Mouse (Mus musculus): ENCODE results near the gene Gpank1. TPM values are rescaled to one million over a fixed set of nuclear protein-coding genes. Genes with fewer than 3 reads are reported as not detected.
A peak's percentile ranks its signal among the peaks of the same experiment; 100 is the strongest.

The Gpank1 gene
- polyA plus RNA-seq, 1 experiment from 2014 or later: 25.2 TPM

DNA sequence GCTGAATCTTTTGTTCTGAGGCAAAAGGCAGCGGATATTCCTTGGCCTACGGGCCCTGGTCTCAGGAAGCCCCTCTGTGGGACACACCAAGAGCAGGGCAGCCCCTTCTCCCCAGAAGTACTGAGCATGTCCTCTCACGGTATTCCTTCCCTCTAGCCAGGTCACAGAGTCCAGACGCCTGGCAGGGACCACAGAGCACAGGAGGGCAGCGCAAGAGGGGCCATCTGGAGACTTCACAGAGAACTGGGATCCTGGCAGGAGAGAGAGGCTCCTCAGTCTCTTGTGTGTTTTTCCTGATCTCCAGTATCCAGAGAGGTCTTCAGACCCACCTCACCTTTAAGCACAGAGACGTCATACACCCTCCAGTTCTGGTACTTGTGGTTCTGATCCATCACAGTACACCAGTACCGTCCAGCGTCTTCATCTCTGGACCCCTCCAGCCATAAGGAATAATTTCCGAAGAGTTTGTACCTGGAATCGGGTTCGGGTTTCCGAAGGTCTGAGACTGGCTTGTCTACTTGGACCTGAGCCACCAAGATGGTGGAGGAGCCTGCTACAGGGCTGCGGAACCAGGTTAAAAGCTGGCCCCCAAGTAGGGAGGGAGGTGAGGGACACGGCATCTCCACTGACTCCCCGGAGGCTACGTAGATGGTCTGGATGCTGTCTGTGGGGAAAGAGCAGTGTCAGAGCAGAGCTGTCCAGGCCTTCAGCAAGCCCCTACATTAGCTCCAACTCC is 38.2 kb upstream of the Gpank1 start:
- WGBS: 84% methylated on average over 16 of the region's 16 CpGs
- peak overlapping the region; percentile 15; the same call in 1 of the 2 replicates for H3K9ac ChIP-seq (ENCODE audit: low read depth, low read length)
- no peak overlapping the region for H3K27ac ChIP-seq (ENCODE audit: low read depth, low read length)

DNA sequence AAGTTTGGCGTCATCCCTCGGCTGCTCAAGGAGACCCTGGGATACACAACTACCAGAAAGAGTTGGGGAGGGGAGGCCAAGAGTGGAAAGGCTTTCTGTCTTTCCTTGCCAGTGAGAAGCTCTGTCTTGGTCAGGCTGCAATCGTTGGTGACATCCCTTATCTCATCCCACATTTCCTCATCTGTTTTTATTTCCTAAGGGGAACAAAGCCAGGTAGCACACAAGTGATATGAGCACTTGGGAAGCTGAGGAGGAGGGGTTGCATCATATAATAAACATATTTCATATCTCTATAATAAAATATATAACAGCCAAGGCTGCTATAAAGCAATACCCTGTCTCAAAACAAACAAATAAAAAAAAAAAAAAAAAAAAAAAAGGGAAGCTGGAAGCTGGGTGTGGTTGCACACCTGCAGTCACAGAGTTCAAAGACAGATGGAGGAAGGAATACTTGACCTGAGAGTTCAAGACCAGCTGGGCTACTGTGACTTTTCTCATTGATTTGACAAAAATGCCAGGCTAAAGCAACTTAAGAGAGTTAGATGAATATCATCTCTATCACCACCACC is 37.2 kb upstream of the Gpank1 start:
- no peak overlapping the region for H3K27ac ChIP-seq (ENCODE audit: low read depth, low read length)
- no peak overlapping the region for H3K4me3 ChIP-seq (ENCODE audit: low read depth, low read length)
- peak overlapping the region; percentile 10; the same call in 1 of the 2 replicates for H3K9ac ChIP-seq (ENCODE audit: low read depth, low read length)
- no peaks in the 10 kb centered on the region for H3K9me3 ChIP-seq (ENCODE audit: control insufficient read depth, low read length)
- peaks cover 24% of the 10 kb centered on the region for H3K4me1 ChIP-seq (replicated peaks; ENCODE audit: control insufficient read depth, insufficient read depth, low read length)
- no peak overlapping the region for H3K4me2 ChIP-seq
- no peak for ATAC-seq (replicated peaks; ENCODE audit: low FRiP score)
- no peaks in the 10 kb centered on the region for H3K27me3 ChIP-seq (replicated peaks; ENCODE audit: control insufficient read depth, insufficient read depth, low read length)
- H3K36me3 ChIP-seq (ENCODE audit: control insufficient read depth, insufficient read depth, low read length): no peaks in the 10 kb centered on the region
- WGBS: 60% methylated on average over 3 of the region's 3 CpGs
- DNase-seq (ENCODE audit: low spot score): no peak

More for the DNA sequence above, 38.2 kb upstream of the Gpank1 start:
- Histone ChIP-seq H3K4me2 (no peak overlapping the region), H3K36me3 (ENCODE audit: control insufficient read depth, insufficient read depth, low read length) (no peaks in the 10 kb centered on the region), H3K4me3 (ENCODE audit: low read depth, low read length) (no peak overlapping the region), H3K9me3 (ENCODE audit: control insufficient read depth, low read length) (no peaks in the 10 kb centered on the region), H3K4me1 (replicated peaks; ENCODE audit: control insufficient read depth, insufficient read depth, low read length) (peaks cover 24% of the 10 kb centered on the region), H3K27me3 (replicated peaks; ENCODE audit: control insufficient read depth, insufficient read depth, low read length) (0 out of 2 replicates have a peak, but pooled peaks cover 3% of the 10 kb centered on the region)
- ATAC-seq (replicated peaks; ENCODE audit: low FRiP score) (no peak), DNase-seq (ENCODE audit: low spot score) (no peak)

DNA sequence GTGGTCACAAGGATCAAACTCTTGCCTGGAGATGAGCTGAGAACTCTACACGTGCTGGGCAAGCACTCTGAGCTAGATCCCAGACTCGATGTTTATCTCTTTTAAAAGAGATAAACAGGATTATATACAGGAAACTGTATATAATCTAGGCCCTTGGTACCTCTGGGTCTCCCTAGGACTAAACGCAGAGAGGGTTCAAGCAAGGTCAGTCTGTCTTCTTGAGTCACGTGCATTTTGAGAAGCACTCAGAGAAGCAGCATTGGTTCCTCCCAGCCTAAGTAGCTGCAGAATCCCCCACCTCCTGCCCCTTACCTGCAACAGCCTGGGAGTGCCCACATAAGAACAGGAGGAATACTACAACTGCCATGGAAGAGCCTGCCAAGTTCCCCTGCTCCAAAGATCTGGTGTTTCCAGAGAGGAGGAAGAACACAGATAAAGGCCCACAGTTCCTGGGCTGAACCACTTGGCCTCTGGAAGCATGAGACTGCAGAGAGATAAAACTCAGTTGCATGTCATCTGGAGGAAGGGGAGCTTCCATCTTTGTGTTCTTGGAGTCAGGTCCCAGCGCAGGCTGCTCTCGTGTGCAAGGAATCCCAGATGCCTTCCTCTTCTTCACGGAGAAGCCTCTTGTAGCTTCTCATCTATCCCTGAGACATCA is 35.9 kb upstream of the Gpank1 start, which contains the start of gene Ly6g6f:
Ly6g6f (minus strand) TSS at position 403 of the 658 bp plus-strand sequence.
- 39% methylated on average over 7 of the region's 7 CpGs for WGBS
- H3K4me3 ChIP-seq (ENCODE audit: low read depth, low read length): no peak within 1 kb of the TSS

DNA sequence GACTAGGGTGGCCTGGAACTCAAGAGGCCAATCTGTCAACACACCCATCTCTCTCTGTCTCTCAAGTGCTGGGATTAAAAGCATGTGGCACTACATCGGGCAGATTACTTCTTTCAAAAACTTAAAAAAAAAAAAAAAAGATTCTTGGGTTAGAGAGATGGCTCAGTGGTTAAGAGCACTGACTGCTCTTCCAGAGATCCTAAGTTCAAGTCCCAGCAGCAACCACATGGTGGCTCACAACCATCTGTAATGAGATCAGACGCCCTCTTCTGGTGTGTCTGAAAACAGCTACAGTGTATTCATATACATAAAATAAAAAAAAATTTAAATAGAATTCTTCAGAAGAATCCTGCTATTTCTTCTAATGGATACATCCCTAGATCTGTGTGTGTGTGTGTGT is 33.1 kb upstream of the Gpank1 start:
- ATAC-seq (replicated peaks; ENCODE audit: low FRiP score) (no peak), DNase-seq (ENCODE audit: low spot score) (no peak)
- H3K4me2 ChIP-seq: no peak overlapping the region
- 41% methylated on average over 2 of the region's 2 CpGs for WGBS
- H3K27ac ChIP-seq (ENCODE audit: low read depth, low read length): no peak overlapping the region
- H3K9me3 ChIP-seq (ENCODE audit: control insufficient read depth, low read length): no peaks in the 10 kb centered on the region
- H3K4me1 ChIP-seq (replicated peaks; ENCODE audit: control insufficient read depth, insufficient read depth, low read length): peaks cover 13% of the 10 kb centered on the region
- peaks cover 15% of the 10 kb centered on the region for H3K36me3 ChIP-seq (ENCODE audit: control insufficient read depth, insufficient read depth, low read length)
- H3K9ac ChIP-seq (ENCODE audit: low read depth, low read length): no peak overlapping the region
- no peak overlapping the region for H3K4me3 ChIP-seq (ENCODE audit: low read depth, low read length)
- no peaks in the 10 kb centered on the region for H3K27me3 ChIP-seq (replicated peaks; ENCODE audit: control insufficient read depth, insufficient read depth, low read length)

More for the DNA sequence above, 35.9 kb upstream of the Gpank1 start, which contains the start of gene Ly6g6f:
- ATAC-seq (replicated peaks; ENCODE audit: low FRiP score) (no peak), DNase-seq (ENCODE audit: low spot score) (no peak)
- Histone ChIP-seq H3K9ac (ENCODE audit: low read depth, low read length) (no peak within 1 kb of the TSS), H3K36me3 (ENCODE audit: control insufficient read depth, insufficient read depth, low read length) (no peaks in the 10 kb centered on the region), H3K27me3 (replicated peaks; ENCODE audit: control insufficient read depth, insufficient read depth, low read length) (no peaks in the 10 kb centered on the region), H3K9me3 (ENCODE audit: control insufficient read depth, low read length) (no peaks in the 10 kb centered on the region), H3K4me2 (no peak within 1 kb of the TSS), H3K27ac (ENCODE audit: low read depth, low read length) (no peak within 1 kb of the TSS; the same call in 1 of the 2 replicates), H3K4me1 (replicated peaks; ENCODE audit: control insufficient read depth, insufficient read depth, low read length) (peaks cover 17% of the 10 kb centered on the region)

DNA sequence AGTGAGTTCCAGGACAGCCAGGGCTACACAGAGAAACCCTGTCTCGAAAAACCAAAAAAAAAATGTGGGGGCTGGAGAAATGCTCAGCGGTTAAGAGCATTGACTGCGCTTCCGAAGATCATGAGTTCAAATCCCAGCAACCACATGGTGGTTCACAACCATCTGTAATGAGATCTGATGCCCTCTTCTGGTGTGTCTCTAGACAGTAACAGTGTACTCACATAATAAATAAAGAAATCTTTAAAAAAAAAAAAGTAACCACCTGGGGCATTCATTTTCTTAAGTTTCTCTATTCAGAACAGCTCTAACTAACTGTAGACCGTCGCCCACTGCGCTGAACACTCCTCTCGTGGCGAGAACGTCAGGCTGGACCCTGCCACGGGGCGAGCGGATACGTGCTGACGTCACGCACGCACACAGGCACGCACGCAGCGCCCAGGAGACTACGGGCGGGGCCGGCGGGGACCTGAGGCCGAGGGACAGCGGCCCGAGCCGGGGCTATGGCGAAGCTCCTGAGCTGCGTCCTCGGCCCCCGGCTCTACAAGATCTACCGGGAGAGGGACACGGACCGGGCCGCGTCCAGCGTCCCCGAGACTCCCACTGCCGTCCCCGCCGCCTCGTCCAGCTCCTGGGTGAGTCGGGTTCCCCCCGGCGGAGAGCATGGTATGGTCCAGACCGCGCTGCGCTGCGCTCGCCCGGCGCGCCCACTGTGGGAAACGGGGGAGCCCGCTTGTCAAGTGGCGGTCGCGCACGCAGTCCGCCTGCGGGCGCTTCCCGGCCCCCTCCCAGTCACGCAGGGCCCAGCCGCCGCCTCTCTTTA is 32.2 kb upstream of the Gpank1 start, which contains the start of gene Abhd16a:
Abhd16a (plus strand) TSS at position 439 of the 820 bp plus-strand sequence.
- DNase-seq (ENCODE audit: low spot score): peak; percentile 93
- Histone ChIP-seq H3K9ac (ENCODE audit: low read depth, low read length) (peak within 1 kb of the TSS; percentile 94), H3K36me3 (ENCODE audit: control insufficient read depth, insufficient read depth, low read length) (peaks cover 15% of the 10 kb centered on the region), H3K27ac (ENCODE audit: low read depth, low read length) (peak within 1 kb of the TSS; percentile 95), H3K4me3 (ENCODE audit: low read depth, low read length) (peak within 1 kb of the TSS; percentile 72), H3K9me3 (ENCODE audit: control insufficient read depth, low read length) (no peaks in the 10 kb centered on the region), H3K4me2 (peak within 1 kb of the TSS; percentile 73), H3K4me1 (replicated peaks; ENCODE audit: control insufficient read depth, insufficient read depth, low read length) (peaks cover 13% of the 10 kb centered on the region), H3K27me3 (replicated peaks; ENCODE audit: control insufficient read depth, insufficient read depth, low read length) (no peaks in the 10 kb centered on the region)
- 2% methylated on average over 67 of the region's 67 CpGs for WGBS
- ATAC-seq (replicated peaks; ENCODE audit: low FRiP score): peak; percentile 96

DNA sequence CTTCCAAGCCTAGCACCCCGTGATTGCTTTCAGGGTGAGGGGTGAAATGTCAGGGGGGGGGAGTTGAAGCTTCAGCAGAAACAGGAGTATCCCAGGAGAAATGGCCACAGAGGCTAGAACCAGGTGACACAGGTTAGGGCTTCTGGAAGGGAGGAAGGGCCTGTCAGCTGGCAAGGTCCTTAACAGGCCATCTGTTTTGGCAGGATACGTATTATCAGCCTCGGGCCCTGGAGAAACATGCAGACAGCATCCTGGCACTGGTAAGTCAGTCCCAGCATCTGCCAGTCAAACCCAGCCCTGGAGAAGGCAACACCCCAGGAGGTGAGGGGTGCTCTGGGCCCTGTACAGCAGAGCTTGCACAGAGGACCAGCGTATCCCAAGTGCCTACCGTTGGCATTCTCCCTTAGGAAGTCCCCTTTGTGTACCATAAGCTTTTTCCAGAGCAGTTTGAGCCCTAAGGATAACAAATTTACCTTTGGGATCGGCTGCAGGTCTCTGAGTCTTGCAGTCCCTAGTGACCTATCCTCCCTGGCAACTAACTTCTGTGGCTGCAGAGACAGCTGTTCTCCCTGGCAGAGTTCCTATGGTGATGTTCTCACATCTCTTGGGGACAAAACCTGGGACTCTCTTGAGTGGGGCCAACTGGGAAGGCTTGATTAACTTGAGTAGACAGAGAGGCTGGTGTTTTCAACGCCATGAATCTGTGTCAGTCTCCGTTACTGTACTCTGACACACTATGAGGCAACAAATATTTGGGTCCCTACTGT is 30.9 kb upstream of the Gpank1 start:
- peak overlapping the region; percentile 95; the same call in 1 of the 2 replicates for H3K27ac ChIP-seq (ENCODE audit: low read depth, low read length)
- peak; percentile 44 for ATAC-seq (replicated peaks; ENCODE audit: low FRiP score)
- no peak for DNase-seq (ENCODE audit: low spot score)
- H3K4me3 ChIP-seq (ENCODE audit: low read depth, low read length): peak overlapping the region; percentile 72
- H3K9ac ChIP-seq (ENCODE audit: low read depth, low read length): peak overlapping the region; percentile 94
- WGBS: 65% methylated on average over 8 of the region's 8 CpGs
- no peaks in the 10 kb centered on the region for H3K27me3 ChIP-seq (replicated peaks; ENCODE audit: control insufficient read depth, insufficient read depth, low read length)
- H3K4me1 ChIP-seq (replicated peaks; ENCODE audit: control insufficient read depth, insufficient read depth, low read length): peaks cover 12% of the 10 kb centered on the region
- peaks cover 15% of the 10 kb centered on the region for H3K36me3 ChIP-seq (ENCODE audit: control insufficient read depth, insufficient read depth, low read length)
- H3K9me3 ChIP-seq (ENCODE audit: control insufficient read depth, low read length): no peaks in the 10 kb centered on the region
- H3K4me2 ChIP-seq: peak overlapping the region; percentile 73

DNA sequence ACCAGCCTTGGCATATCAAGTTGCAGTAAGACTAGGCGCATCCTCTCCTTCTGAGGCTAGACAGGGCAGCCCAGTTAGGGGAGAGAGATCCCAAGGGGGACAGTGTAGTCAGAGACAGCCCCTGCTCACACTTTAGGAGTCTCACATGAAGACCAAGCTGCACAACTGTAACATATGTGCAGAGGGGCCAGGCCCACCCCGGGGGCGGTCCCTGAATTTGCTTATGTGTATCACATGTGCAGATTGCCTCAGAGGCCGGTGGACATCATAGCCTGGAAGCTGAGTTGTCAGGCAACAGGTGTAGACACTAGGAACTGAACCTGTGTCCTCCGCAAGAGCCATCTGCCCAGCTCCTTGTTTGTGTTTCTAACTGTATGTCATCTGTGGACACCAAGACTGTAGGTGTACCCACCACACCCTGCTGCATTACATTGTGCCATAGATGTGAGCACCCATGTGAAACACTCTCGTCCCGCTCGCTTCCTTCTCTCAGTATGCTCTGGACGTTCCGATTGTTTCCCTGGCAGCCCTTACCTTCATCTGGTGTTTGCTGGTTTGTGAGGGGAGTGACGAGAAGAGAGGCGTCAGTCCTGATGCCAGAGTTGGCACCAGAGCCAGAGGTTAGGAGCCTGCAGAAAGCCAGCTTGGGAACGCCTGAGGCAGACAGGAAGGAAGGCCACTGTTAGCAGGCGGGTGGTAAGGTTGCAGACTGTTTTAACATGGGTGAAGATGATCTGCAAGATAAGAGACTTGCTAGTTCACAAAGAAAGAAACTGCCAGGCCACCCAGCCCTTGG is 28.7 kb upstream of the Gpank1 start:
- Histone ChIP-seq H3K9ac (ENCODE audit: low read depth, low read length) (no peak overlapping the region), H3K4me2 (no peak overlapping the region), H3K4me1 (replicated peaks; ENCODE audit: control insufficient read depth, insufficient read depth, low read length) (peaks cover 7% of the 10 kb centered on the region), H3K27ac (ENCODE audit: low read depth, low read length) (no peak overlapping the region), H3K9me3 (ENCODE audit: control insufficient read depth, low read length) (no peaks in the 10 kb centered on the region), H3K36me3 (ENCODE audit: control insufficient read depth, insufficient read depth, low read length) (peaks cover 25% of the 10 kb centered on the region), H3K4me3 (ENCODE audit: low read depth, low read length) (no peak overlapping the region), H3K27me3 (replicated peaks; ENCODE audit: control insufficient read depth, insufficient read depth, low read length) (no peaks in the 10 kb centered on the region)
- DNase-seq (ENCODE audit: low spot score) (no peak), ATAC-seq (replicated peaks; ENCODE audit: low FRiP score) (no peak)
- WGBS: 90% methylated on average over 14 of the region's 14 CpGs

All from liver, embryonic 11.5 days (tissue).